Mouse (Mus musculus) Muller cell, postnatal 12 days (primary cell): Measurements from ENCODE around the gene Slit3.
A peak's percentile ranks its signal among the peaks of the same experiment; 100 is the strongest.

ENCODE experiments used
- DNase-seq: peaks from one replicate; pipeline ENCODE4 v3.0.0-alpha.2; 2015; ENCODE audit errors: inconsistent ontology term

The Slit3 gene

DNA sequence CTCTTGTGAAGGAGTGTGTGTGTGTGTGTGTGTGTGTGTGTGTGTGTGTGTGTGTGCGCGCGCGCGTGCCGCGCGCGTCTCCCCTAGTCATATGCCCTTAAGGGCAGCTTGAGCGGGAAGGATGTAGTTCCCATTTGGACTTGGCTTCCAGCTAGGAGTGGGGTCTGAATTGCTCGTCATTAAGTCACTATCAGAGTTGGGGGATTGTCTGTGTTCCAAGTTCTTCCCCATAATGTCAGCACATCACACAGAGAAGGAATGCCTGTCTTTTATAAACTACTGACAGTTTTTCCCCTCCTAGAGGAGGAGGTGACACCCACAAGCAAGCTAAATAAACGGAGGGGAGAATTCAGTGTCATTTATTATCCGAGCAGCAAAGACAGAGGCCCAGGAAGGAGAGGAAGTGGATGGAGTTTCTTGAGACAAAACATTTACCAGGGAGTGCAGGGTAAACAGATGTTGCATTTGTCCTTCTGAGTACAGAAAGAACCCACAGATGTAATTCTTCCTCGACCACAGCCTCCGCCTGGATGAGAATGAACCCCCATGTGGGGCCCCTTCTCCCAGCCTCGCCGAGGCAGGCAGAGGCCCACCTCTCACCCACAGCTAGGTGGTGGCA lies 3.6 kb downstream of the Slit3 start:
- DNase-seq = no peak

DNA sequence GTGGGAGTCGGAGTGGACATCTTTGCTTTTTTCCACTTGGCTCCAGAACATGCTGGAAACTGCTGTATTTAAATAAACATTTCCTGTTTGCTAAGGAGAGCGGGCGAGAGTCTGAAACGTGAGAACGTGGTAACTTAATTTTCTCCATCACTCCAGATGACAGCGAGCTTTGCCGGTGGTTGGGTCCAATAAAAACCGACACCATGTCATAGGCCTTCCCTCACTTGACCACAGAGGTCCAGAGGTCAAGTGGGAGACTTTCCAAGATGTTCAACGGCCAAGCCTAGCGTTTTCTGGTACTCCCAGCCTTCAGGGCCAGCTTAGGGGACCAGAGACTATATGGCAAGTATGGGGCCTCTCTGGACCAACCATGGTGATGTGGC lies 4.1 kb downstream of the Slit3 start:
- DNase-seq = no peak

DNA sequence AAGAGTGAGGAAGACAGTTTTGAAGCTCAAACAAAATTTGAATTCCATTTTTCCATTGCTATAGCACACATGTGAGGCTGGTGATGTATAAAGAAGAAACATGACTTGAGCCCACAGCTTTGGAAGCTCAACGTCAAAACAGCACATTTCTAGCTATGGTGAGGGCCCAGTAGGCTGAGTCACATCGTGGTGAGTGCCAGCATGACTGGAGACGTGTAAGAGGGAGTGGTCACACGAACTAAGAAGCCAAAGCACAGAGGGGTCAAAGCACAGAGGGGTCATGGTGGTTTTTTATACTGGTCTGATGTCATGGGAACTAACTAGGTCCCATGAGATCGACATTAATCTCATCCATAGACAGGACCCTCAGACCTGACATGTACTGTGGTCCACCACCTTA lies 10.7 kb downstream of the Slit3 start:
- no peak for DNase-seq

DNA sequence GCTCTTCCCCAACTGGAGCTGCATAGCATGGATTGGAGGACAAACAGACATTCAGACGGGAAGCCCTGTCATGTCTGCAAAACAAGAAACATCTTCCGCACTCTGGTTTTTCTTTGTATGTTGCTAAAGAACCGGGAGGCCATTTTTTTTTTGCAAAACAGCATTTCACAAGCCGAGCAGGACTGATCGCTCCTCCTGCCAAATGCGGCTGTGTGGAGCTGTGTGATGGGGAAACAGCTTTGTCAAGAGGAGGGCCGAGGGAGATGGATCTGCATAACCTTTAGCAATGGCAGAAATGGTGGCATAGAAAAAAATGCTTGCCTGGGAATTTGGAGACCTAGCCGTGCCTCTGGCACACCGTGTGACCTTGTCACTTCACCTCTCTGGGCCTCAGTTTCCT lies 15.6 kb downstream of the Slit3 start:
- no peak for DNase-seq

DNA sequence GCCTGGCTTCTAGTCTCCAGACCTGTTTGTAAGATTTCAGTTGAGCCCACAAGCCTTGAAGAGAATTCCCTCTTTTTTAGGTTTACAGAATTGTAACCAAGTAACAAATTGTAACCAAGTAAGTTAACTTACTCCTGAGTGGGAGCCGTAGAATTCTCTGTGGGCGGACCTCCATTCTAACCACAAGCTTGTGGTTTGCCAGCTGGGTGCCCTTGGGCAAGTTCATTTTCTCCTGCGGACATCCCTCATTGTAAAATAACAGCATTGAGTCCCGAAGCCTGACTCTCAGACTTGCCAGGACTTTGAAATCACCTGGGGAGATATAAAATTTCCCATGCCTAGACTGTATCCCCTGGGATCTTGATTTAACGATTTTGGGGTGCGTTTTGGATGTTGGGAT lies 19.1 kb downstream of the Slit3 start:
- no peak for DNase-seq

DNA sequence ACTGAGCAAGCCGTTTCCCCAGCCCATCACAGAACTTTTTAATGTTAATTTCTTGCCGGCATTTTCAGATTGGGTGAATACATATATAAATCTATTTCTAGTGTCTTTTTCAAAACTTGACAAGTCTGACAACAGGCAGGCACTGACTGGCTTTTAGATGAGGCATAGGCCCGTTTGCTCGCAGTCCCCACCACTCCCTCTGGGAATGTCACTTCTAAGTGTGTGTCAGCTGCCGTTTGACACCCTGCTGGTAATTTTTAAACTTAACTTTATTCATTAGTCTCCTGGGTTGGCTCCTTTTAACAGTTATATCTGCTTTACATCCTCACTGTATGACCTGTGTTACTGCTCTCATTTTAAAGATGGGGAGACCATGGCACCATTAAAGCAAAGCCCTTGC lies 21.2 kb downstream of the Slit3 start:
- DNase-seq = no peak

DNA sequence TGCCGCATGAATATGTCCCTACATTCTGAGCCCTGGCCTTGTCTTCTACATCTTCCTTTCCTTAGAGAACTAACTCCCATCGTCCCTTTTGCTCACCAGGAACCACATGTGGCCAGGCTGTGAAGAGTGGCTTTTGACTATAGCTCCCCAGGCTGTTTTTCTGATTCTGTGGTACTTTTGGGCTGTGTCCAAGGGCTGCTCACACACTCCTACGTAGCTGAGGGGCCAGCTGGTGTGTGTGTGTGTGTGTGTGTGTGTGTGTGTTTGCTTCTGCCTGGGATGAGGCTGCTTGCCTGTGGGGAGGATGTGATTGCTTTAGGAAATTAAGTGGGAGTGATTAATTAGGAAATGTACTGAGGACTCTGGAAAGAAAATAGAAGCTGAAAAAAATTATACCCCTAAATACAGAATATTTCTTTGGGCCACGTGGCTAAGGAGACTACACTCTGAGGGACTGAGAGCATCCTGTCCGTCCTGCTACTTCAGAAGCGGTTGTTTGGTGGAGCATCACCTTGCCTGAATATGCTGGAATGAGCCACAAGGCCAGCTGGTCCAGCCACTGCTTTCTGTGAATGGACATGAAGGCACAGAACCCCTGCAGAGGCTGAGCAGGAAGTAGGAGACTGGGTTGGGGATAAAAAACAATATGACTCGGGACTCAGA lies 21.8 kb downstream of the Slit3 start:
- DNase-seq = no peak

DNA sequence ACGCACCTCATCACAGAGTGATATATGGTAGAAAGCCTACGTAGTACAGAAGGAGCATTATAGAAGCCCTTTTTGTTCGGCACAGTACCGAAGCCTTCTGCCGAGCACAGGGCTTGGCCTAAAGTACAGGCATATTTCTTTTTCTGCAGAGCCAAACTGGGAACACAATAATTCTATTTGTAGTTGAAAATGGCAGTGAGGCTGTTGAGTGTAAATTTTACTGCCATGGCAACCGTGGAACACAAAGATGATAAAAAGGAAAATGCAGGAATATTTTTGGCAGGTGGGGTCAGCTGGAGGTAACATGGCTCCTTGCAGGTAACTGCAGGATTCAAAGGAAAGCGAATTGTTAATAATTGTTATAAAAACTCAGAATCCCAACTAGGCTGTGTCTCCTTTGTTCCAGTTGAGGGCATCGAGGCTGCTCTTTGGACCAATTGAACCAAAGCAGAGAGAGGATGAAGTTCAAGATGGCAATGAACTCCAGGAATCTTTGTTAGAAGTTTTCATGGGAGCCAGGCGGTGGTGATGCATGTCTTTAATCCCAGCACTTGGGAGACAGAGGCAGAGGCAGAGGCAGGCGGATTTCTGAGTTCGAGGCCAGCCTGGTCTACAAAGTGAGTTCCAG lies 26.9 kb downstream of the Slit3 start:
- no peak for DNase-seq

DNA sequence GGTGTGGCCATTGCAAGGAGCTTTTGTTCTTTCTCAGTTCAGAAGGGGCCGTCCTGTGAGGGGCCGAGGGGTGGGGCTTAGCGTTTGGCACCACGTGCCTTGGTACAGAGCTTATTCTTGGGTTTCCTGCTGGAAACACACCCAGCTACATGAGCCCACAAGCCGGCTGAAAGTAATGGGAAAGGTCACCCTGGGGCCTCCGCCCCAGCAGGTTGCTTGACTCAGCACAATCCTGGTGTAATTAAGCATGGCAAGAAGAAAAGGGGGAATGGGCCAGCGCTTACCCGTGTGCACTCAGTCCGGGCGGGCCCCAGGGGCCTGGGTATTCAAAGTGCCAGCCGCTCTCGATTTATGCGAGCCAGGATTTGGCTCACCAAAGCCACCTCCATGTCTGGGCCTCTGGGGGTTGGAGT lies 30.5 kb downstream of the Slit3 start:
- peak; percentile 89 for DNase-seq

DNA sequence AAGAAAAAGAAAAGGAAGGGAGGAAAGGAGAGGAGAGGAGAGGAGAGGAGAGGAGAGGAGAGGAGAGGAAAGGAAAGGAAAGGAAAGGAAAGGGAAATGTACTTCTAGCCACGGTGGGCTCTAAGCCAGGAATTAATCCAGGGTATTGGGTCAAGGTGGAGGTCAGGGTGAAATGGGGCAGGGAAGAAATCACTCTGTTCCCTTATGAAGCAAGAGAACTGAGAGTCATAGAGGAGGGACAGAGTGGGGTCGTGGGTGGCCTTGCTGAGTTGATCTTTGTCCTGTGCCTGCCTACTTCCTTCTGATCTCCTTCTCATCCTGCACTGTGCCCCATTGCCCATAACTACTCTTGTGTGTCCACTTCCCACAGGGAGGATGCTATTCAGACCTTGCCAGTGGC lies 31.9 kb downstream of the Slit3 start:
- no peak for DNase-seq

DNA sequence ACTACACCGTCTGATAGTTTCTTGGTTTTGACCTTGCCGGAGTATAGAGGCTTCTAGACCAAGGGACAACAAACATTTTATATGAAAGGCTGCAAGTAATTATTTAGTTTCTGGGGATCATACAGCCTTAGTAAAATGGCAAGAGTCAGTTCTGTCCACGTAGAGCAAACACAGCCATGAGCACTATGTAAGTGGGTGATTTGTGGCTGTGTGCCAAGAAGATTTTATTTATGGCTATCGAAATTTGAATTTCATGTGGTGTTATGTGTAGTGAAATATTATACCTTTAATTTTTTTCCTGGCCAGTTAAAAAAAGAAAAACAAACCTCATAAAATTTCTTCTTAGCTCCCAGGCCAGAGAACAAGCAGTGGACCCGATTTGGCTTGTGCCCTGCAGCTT lies 33.4 kb downstream of the Slit3 start:
- DNase-seq = no peak

DNA sequence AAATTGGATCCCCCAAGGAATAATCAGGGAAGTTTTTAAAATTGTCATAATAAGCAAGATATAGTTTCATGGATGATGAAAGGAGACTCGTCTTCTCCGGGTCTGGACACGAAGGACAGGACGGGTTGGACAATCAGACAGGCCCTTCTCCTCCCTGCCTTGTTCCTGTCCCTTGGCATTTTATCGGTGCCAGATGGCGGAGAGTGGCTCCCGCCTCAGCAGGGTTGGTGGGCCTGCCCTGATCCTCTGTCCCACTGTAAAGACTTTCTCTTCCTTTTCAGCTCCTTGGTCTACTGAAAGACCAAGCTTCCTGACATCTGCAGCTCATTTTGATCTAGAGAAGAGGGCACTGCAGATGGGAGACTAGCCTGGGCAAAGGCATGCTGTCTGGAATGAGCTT lies 34.3 kb downstream of the Slit3 start:
- DNase-seq = no peak

DNA sequence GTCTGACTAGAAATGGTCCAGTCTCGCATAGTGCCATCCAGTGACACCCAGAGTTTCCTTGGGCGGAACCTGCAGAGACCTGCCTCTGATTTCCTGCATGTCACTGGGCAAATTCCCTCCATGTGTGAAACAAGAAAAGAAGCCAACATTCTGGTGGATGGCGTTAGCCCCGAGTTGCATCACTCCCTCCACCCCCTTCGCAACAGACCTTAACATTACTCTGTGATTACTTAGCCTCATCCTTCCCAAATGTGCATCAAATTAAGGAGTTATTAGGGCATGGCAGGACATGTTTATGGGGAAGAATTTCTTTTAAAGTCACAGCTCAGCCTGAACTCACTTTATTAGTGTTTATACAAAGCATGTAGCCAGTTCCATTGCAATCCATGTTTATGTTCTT lies 35.7 kb downstream of the Slit3 start:
- no peak for DNase-seq

DNA sequence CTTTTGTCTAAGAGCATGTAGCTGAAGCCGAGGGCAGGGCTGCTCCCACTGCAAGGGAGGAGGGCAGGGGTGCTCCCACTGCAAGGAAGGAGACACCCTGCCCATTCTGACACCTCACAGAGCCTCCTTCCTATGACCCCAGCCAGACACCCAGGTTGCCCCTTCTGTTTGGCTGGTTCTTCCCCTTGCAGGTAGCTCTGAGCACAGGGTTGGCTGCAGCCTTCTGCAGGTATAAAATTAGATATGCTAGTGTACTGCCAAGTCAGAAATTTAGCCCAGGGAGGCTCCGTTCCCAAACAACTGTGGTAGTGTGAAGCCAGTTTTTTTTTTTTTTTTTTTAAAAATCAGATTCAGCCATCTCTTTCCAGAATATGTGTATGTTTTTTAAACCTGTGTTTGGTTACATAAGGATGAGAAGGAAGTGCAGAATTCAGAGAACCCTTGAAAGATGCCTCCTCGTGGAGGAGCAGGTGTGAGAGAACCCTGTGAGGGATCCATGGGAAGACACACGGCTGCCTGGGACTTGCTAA lies 39.7 kb downstream of the Slit3 start:
- no peak for DNase-seq

DNA sequence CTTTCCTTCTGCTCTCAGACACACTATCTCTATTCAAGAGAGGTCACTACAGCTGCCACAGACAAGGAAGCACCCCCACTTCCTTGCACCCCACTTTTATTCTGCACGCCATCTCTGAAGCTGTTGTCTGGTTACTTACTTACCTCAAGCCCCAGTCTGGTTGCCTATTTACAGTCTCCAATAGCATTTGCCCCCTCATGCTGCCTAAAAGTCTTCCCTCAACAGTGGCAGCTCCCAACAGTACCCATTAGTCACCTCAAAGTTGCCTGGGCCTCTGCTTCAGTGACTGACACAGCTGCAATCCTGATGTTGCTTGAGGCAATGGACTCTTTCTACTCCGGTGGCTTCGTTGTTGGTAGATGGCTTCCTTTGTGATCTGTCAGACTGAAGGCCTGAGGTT lies 42.4 kb downstream of the Slit3 start:
- DNase-seq = no peak

DNA sequence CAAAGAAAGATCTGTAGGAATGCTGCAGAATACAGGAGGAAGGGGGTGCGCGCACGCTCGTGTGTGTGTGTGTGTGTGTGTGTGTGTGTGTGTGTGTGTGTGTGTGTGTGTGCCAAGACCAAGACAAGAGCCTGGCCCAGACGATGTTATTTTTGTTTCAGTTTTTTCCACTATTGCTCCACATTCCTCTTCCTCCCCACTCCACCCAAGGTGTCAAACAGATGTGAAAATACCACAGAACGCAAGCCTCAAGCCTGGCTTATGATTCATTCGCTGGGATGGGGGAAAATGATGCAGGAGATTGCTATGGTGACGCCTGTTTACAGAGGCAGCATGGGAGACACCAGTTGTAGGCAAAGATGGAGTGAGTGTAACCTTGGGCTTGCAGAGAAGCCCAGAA lies 46.2 kb downstream of the Slit3 start:
- DNase-seq = no peak

DNA sequence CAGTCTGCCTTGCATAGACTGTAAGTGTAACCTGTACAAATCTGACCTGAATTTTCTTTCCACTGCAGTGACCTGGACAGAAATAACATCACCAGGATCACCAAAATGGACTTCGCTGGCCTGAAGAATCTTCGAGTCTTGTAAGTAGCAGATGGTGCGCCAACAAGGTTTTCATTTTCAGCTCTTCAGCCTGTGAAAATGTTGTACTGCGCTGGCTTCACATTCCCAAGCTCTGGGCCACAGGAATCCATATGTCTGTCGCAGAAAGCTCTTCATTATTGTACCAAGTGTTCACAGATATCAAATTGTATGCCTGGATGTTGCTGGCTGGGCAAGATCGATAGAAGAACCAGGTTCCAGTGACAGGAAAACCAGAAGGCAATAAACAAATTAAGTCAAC lies 50.5 kb downstream of the Slit3 start:
- no peak for DNase-seq

DNA sequence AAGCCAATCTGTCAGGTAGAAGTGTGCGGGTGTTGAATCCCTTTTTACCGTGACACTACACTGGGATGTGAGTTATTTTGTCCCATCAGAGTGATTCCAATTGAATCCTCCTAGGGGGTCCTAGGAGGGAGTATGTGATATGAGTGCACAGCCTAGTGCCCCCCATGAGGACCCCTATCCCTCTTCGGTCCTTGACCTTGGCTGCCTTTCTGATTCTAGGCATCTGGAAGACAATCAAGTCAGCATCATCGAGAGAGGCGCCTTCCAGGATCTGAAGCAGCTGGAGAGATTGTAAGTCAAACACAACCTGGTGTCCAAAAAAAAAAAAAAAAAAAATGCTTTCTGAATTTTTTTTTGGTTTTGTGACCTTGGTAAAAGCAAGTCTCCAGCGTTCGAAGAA lies 56.5 kb downstream of the Slit3 start:
- DNase-seq = no peak

DNA sequence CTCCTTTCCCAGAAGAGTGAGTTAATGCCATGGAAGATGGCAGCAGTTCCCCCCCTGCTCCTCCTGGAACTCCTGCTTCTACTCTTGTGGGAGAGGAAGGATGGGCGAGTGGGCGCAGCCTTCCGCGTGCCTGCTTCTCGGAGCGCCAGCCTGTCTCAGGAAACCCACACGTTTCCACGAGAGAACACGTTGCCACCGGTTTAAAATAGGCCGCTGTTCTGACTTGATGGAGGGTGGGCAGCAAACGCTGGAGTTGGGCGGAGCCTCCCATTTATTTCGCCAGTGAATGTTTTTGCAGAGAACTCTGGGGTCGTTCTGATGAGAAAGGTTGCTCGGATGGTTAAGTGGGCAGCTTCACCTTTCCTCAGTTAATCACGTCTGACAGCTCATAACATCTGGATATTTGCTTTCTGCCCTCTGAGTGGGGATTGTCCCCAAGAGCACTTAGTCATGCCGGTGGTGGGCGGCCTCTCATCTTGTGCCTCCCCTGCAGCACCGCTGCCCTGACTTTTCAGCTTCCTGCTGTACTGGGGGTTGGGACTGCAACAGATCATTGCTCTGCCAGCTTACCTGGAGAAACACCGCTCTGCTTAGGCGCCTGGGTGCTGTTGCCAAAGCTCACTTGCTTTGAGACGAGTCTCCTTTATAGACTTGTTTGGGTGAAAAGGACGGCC lies 57.3 kb downstream of the Slit3 start:
- DNase-seq = no peak

DNA sequence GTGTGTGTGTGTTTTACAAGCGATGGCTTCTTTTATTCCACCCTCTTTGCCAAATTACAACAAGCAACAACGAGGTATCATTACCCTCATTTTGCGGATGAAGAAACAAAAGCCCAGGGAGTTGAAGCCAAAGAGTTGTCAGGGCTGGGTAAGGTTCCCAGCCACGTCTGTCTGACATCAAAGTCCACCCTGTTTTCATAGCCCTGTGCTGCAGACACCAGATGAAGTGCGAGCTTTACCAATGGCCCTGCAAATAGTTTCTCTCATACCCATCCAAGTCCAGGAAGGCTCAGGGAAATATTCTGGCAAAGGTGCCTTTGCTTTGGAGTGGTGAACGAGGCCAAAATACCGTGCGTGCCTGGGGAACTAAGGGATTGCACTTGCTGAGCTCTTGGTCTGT lies 58.3 kb downstream of the Slit3 start:
- peak; percentile 17 for DNase-seq

DNA sequence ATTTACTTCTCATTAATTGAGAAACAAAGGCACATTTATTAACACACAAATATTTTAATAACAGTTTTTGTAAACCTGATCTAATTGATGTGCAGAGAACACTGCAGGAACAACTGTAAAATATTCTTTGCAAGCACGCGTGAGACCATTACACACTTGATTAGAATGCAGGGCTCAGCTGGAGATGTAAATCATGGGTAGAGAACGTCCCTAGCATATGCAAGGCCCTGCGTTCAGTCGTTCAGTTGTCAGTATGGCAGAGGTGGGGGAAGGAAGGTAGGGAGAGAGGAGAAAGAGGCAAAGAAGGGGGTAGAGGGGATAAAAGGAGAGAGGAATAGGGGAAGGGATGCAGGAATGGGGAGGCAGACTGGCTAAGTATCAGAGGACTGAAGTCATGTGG lies 61.9 kb downstream of the Slit3 start:
- DNase-seq = no peak

DNA sequence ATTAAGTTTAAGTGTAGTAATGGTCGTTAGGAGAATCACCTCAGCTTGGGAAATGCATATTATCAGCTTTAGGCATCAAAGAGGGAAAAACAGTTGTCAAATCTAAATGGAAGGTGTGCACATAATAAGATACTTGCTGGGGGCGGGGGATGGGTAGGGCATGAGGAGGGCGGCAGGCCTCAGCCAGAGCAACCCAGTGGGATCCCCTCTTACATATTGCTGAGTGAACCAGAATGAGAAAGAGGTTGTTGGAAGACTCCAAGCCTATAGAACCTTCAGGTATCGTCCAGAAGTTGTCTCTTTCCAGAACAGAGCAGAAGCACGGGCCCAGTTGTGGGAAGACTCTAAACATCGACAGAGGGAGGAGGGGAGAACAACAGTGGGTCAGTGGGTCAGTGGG lies 73.8 kb downstream of the Slit3 start:
- no peak for DNase-seq

DNA sequence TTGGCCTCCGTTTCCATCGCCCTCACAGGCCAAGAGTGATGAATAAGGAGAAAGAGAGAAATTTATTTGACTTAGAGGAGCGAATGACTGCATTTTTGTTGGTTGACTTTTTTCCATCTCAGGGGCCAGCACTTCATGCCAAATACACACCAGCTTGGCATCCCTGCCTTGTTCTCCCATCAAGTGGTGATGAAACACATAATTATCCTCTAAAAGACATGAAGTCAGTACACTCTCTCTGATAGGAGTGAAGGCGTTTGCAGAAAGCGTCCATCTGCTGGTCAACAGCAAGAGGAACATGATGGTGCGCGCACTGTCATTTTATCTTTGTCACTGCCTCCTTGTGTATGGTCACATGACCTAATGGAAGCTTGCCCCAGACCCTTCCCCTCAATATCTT lies 75.8 kb downstream of the Slit3 start:
- peak; percentile 34 for DNase-seq
